Mouse (Mus musculus): ENCODE measurements at regions not wholly inside any gene's neighbourhood (a gene's known extent, or its start where the extent isn't known, plus 50 kb on each side); places are given as distances from the start of the nearest gene placed in this dataset.

DNA sequence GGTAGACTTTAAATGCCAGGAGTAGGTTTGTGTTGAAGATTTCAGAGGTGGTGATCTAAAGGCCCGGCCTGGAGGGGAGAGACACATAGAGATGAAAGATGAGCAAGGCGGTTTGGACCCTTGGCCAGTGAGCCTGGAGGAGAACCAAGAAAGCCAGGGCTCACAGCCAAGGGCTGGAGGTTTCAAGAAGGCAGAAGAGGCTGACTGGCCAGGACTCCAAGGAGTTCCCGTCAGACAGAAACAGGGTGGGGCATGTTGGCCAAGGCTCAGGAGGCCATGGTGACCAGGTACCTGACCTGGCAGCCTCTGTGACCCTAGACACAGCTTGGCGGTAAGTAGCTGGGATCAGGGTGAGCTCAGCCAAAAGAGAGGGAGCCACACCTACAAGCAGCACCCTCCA is 159.3 kb upstream of the Spdye4c start:
- no peaks in the 10 kb centered on the region for H3K36me3 ChIP-seq (ENCODE audit: control insufficient read depth, insufficient read depth, low read length, poor library complexity, severe bottlenecking)
- H3K9me3 ChIP-seq (ENCODE audit: control insufficient read depth, insufficient read depth, low read depth, low read length): no peaks in the 10 kb centered on the region
- no peak for DNase-seq (ENCODE audit: low read depth, low spot score)
- in situ Hi-C loops (cut with MboI; ENCODE audit: low sequenced_read_pairs in 2 of 2, unreplicated experiment in 2 of 2): no loop called here
- H3K27ac ChIP-seq (ENCODE audit: insufficient read depth, low read depth, low read length, poor library complexity, severe bottlenecking): no peak overlapping the region
- no peak overlapping the region for H3K4me3 ChIP-seq (ENCODE audit: insufficient read depth in 1 of 2, low read depth in 1 of 2, low read length in 2 of 2, poor library complexity in 1 of 2, severe bottlenecking in 1 of 2)
- peaks cover 6 to 14% of the 10 kb centered on the region in 2 experiments; a peak in 2 of 4 replicates for H3K4me1 ChIP-seq (ENCODE audit: control insufficient read depth in 2 of 2, insufficient read depth in 2 of 2, low read length in 2 of 2, poor library complexity in 1 of 2)
- TF ChIP-seq CHD2 (IDR thresholded peaks at IDR 0.05; ENCODE audit: low read depth, low read length): no peak
- no peak for TF ChIP-seq HCFC1 (IDR thresholded peaks at IDR 0.05; ENCODE audit: borderline replicate concordance, insufficient read depth, low read length)
- TF ChIP-seq MAFK (IDR thresholded peaks at IDR 0.05; ENCODE audit: insufficient read depth, low read depth, low read length): no peak
- no peak for TF ChIP-seq ZC3H11A (IDR thresholded peaks at IDR 0.05; ENCODE audit: borderline replicate concordance, low read depth, low read length)
- H3K9ac ChIP-seq (ENCODE audit: insufficient read depth, low read depth, low read length, poor library complexity, severe bottlenecking): no peak overlapping the region

- in situ Hi-C loops (cut with MboI; ENCODE audit: low sequenced_read_pairs in 2 of 2, unreplicated experiment in 2 of 2): no loop called here
- H3K9me3 ChIP-seq (ENCODE audit: control insufficient read depth, insufficient read depth, low read depth, low read length): no peaks in the 10 kb centered on the region
- no peak overlapping the region for H3K9ac ChIP-seq (ENCODE audit: insufficient read depth, low read depth, low read length, poor library complexity, severe bottlenecking)
- no peak for DNase-seq (ENCODE audit: low read depth, low spot score)
- H3K36me3 ChIP-seq (ENCODE audit: control insufficient read depth, insufficient read depth, low read length, poor library complexity, severe bottlenecking): no peaks in the 10 kb centered on the region
- TF ChIP-seq HCFC1 (IDR thresholded peaks at IDR 0.05; ENCODE audit: borderline replicate concordance, insufficient read depth, low read length) (no peak), ZC3H11A (IDR thresholded peaks at IDR 0.05; ENCODE audit: borderline replicate concordance, low read depth, low read length) (no peak), CHD2 (IDR thresholded peaks at IDR 0.05; ENCODE audit: low read depth, low read length) (no peak), MAFK (IDR thresholded peaks at IDR 0.05; ENCODE audit: insufficient read depth, low read depth, low read length) (no peak), ZNF384 (IDR thresholded peaks at IDR 0.05; ENCODE audit: low read depth, low read length) (no peak)
- no peak overlapping the region for H3K27ac ChIP-seq (ENCODE audit: insufficient read depth, low read depth, low read length, poor library complexity, severe bottlenecking)
- peaks cover 6 to 10% of the 10 kb centered on the region in 2 experiments; a peak in 2 of 4 replicates for H3K4me1 ChIP-seq (ENCODE audit: control insufficient read depth in 2 of 2, insufficient read depth in 2 of 2, low read length in 2 of 2, poor library complexity in 1 of 2)
- no peak overlapping the region for H3K4me3 ChIP-seq (ENCODE audit: insufficient read depth in 1 of 2, low read depth in 1 of 2, low read length in 2 of 2, poor library complexity in 1 of 2, severe bottlenecking in 1 of 2)
Observed at GRCm38 (mm10) chr2:128432741-128433140, 158.3 kb upstream of the Spdye4c start.

DNA sequence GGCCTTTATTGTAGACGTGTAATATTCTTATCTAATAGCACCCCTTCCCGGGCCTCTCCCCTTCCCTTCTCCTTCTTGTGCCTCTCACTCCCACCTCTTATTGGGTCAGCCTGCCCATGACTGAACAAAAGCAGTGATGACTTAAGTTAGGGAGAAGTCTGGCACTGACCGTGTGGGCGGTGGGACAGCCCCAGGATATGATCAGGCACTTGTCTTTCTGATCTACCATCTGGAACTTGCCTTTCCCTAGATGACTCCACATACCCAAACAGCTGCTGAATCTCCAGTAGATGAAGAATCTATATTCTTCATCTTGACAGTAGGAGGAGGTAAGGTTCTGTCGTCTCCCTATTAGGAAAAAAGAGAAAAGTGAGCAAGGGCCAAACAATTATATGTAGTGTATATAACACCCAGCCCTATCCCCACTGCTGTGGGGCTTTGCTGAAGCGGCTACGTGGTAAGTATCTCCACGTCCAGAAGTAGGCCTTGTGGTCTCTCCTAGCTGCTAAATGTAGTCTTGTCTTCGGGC is 157.4 kb upstream of the Spdye4c start:
- TF ChIP-seq CHD2 (IDR thresholded peaks at IDR 0.05; ENCODE audit: low read depth, low read length) (no peak), HCFC1 (IDR thresholded peaks at IDR 0.05; ENCODE audit: borderline replicate concordance, insufficient read depth, low read length) (no peak), ZC3H11A (IDR thresholded peaks at IDR 0.05; ENCODE audit: borderline replicate concordance, low read depth, low read length) (no peak), ZNF384 (IDR thresholded peaks at IDR 0.05; ENCODE audit: low read depth, low read length) (no peak), MAFK (IDR thresholded peaks at IDR 0.05; ENCODE audit: insufficient read depth, low read depth, low read length) (no peak)
- Histone ChIP-seq H3K9ac (ENCODE audit: insufficient read depth, low read depth, low read length, poor library complexity, severe bottlenecking) (no peak overlapping the region), H3K4me1 (ENCODE audit: control insufficient read depth in 2 of 2, insufficient read depth in 2 of 2, low read length in 2 of 2, poor library complexity in 1 of 2) (peaks cover 4 to 6% of the 10 kb centered on the region in 2 experiments; a peak in 2 of 4 replicates), H3K4me3 (ENCODE audit: insufficient read depth in 1 of 2, low read depth in 1 of 2, low read length in 2 of 2, poor library complexity in 1 of 2, severe bottlenecking in 1 of 2) (no peak overlapping the region), H3K9me3 (ENCODE audit: control insufficient read depth, insufficient read depth, low read depth, low read length) (no peaks in the 10 kb centered on the region), H3K27ac (ENCODE audit: insufficient read depth, low read depth, low read length, poor library complexity, severe bottlenecking) (no peak overlapping the region), H3K36me3 (ENCODE audit: control insufficient read depth, insufficient read depth, low read length, poor library complexity, severe bottlenecking) (no peaks in the 10 kb centered on the region)
- DNase-seq (ENCODE audit: low read depth, low spot score): no peak
- in situ Hi-C loops (cut with MboI; ENCODE audit: low sequenced_read_pairs in 2 of 2, unreplicated experiment in 2 of 2): no loop called here

DNA sequence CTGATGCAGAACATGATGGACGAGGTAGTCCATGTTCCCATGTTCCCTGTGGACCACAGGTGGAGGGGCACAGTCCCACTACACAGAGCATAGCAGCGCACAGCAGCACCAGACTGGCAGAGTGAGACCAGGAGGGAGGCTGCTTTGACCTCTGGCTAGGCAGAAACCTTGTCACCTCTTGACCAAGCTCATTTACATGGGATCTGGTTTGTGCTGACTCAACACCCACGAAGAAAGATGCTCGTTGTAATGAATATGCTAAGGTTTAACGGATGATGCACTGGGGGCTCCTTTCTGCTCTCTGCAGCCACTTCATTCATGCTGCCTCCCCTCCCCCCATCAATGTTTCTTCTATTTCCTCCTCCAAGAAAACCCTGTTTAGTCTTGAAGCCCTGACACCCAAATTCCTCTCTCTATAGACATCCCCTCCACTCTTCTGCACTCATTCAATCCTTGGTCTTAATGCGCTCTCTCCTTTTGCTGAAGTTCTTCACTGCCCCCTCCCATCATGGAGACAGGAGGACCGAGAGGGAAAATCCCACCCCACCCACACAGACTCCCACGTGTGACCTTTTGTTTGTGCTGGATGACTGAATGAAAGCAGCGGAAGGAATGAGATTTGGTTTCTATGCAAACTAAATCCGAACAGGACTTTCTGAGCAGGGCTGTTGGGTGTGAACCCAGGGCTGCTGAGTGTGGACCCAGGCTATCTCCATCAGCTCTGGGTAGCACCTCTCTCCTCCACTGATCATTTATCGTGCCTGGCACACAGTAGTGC is 156.6 kb upstream of the Spdye4c start:
- in situ Hi-C loops (cut with MboI; ENCODE audit: low sequenced_read_pairs in 2 of 2, unreplicated experiment in 2 of 2): no loop called here
- Histone ChIP-seq H3K4me3 (ENCODE audit: insufficient read depth in 1 of 2, low read depth in 1 of 2, low read length in 2 of 2, poor library complexity in 1 of 2, severe bottlenecking in 1 of 2) (no peak overlapping the region), H3K4me1 (ENCODE audit: control insufficient read depth in 2 of 2, insufficient read depth in 2 of 2, low read length in 2 of 2, poor library complexity in 1 of 2) (peaks cover 2 to 4% of the 10 kb centered on the region in 2 experiments; a peak in 1 of 4 replicates), H3K27ac (ENCODE audit: insufficient read depth, low read depth, low read length, poor library complexity, severe bottlenecking) (no peak overlapping the region), H3K36me3 (ENCODE audit: control insufficient read depth, insufficient read depth, low read length, poor library complexity, severe bottlenecking) (no peaks in the 10 kb centered on the region), H3K9ac (ENCODE audit: insufficient read depth, low read depth, low read length, poor library complexity, severe bottlenecking) (no peak overlapping the region), H3K9me3 (ENCODE audit: control insufficient read depth, insufficient read depth, low read depth, low read length) (no peaks in the 10 kb centered on the region)
- TF ChIP-seq HCFC1 (IDR thresholded peaks at IDR 0.05; ENCODE audit: borderline replicate concordance, insufficient read depth, low read length) (no peak), MAFK (IDR thresholded peaks at IDR 0.05; ENCODE audit: insufficient read depth, low read depth, low read length) (peak; percentile 49; the same call in 1 of the 2 replicates)
- no peak for DNase-seq (ENCODE audit: low read depth, low spot score)
